In genomic region chr2:126874809-126875515, GRCm38 (mm10) we compare ENCODE assay signal across 8 mouse cellular contexts. TPM values are rescaled to one million over a fixed set of nuclear protein-coding genes. Genes with fewer than 3 reads are reported as not detected.
DNase-seq lines count a peak whose midpoint lies in the region; ATAC-seq and TF ChIP-seq lines count a peak whose summit lies in the region.

No protein-coding gene starts in this region.

- H3K9ac ChIP-seq in ES-E14 (ENCODE audit: insufficient read depth, low read depth, low read length, poor library complexity, severe bottlenecking) = peak overlapping the region; percentile 88
- peak overlapping the region; percentile 81 for H3K9ac ChIP-seq in hindbrain, embryonic 14.5 days
- peak overlapping the region; percentile 81 for H3K9ac ChIP-seq in liver, embryonic 11.5 days (ENCODE audit: low read depth, low read length)

- peak overlapping the region; percentile 77 to 92 for H3K4me3 ChIP-seq in ES-E14 (ENCODE audit: insufficient read depth in 1 of 2, low read depth in 1 of 2, low read length in 2 of 2, poor library complexity in 1 of 2, severe bottlenecking in 1 of 2)
- H3K4me3 ChIP-seq in hindbrain, embryonic 14.5 days (replicated peaks; ENCODE audit: low read length) = peak overlapping the region; percentile 75
- H3K4me3 ChIP-seq in liver, embryonic 11.5 days (ENCODE audit: low read depth, low read length) = peak overlapping the region; percentile 73

- no peaks in the 10 kb centered on the region for H3K36me3 ChIP-seq in ES-E14 (ENCODE audit: control insufficient read depth, insufficient read depth, low read length, poor library complexity, severe bottlenecking)
- H3K36me3 ChIP-seq in hindbrain, embryonic 14.5 days (replicated peaks; ENCODE audit: control insufficient read depth, insufficient read depth) = no peaks in the 10 kb centered on the region
- H3K36me3 ChIP-seq in liver, embryonic 11.5 days (ENCODE audit: control insufficient read depth, insufficient read depth, low read length) = no peaks in the 10 kb centered on the region

- 31% methylated on average over 13 of the region's 13 CpGs for WGBS in hindbrain, embryonic 14.5 days
- 18% methylated on average over 13 of the region's 13 CpGs for WGBS in liver, embryonic 11.5 days

- H3K9me3 ChIP-seq in ES-E14 (ENCODE audit: control insufficient read depth, insufficient read depth, low read depth, low read length) = no peaks in the 10 kb centered on the region
- H3K9me3 ChIP-seq in hindbrain, embryonic 14.5 days (ENCODE audit: control insufficient read depth, low read length) = no peaks in the 10 kb centered on the region
- H3K9me3 ChIP-seq in liver, embryonic 11.5 days (ENCODE audit: control insufficient read depth, low read length) = no peaks in the 10 kb centered on the region

- no peak for ATAC-seq in CD4-positive, CD25-positive, alpha-beta regulatory T cell, adult 4 months
- no peak for ATAC-seq in hindbrain, embryonic 14.5 days (ENCODE audit: low FRiP score)
- no peak for ATAC-seq in liver, embryonic 11.5 days (replicated peaks; ENCODE audit: low FRiP score)

- in situ Hi-C loops in ES-E14 (cut with MboI; ENCODE audit: low sequenced_read_pairs in 2 of 2, unreplicated experiment in 2 of 2) = no loop called here

- DNase-seq in CD4-positive, CD25-positive, alpha-beta regulatory T cell, adult 2 months (ENCODE audit: low read depth, low spot score) = peak; percentile 39
- DNase-seq in ES-E14 (ENCODE audit: low read depth, low spot score) = no peak
- DNase-seq in embryo, embryonic 9.5 days (ENCODE audit: extremely low spot score) = peak; percentile 31
- no peak for DNase-seq in hindbrain, embryonic 14.5 days (ENCODE audit: low spot score)
- DNase-seq in liver, embryonic 11.5 days (ENCODE audit: low spot score) = no peak
- peak; percentile 1 for DNase-seq in retina, postnatal 1 day
- no peak for DNase-seq in right cerebral cortex, postnatal 14 days

- no peaks in the 10 kb centered on the region for H3K27me3 ChIP-seq in hindbrain, embryonic 14.5 days (ENCODE audit: control insufficient read depth, insufficient read depth, low read length)
- no peaks in the 10 kb centered on the region for H3K27me3 ChIP-seq in liver, embryonic 11.5 days (replicated peaks; ENCODE audit: control insufficient read depth, insufficient read depth, low read length)

- peaks cover 0 to 4% of the 10 kb centered on the region in 2 experiments; a peak in 2 of 4 replicates for H3K4me1 ChIP-seq in ES-E14 (ENCODE audit: control insufficient read depth in 2 of 2, insufficient read depth in 2 of 2, low read length in 2 of 2, poor library complexity in 1 of 2)
- peaks cover 18% of the 10 kb centered on the region for H3K4me1 ChIP-seq in hindbrain, embryonic 14.5 days (replicated peaks; ENCODE audit: control insufficient read depth, insufficient read depth, low read length)
- H3K4me1 ChIP-seq in liver, embryonic 11.5 days (replicated peaks; ENCODE audit: control insufficient read depth, insufficient read depth, low read length) = peaks cover 4% of the 10 kb centered on the region

- H3K27ac ChIP-seq in ES-E14 (ENCODE audit: insufficient read depth, low read depth, low read length, poor library complexity, severe bottlenecking) = peak overlapping the region; percentile 88
- H3K27ac ChIP-seq in hindbrain, embryonic 14.5 days = peak overlapping the region; percentile 92
- peak overlapping the region; percentile 94 for H3K27ac ChIP-seq in liver, embryonic 11.5 days (ENCODE audit: low read depth, low read length)

- peak overlapping the region; percentile 78 for H3K4me2 ChIP-seq in hindbrain, embryonic 14.5 days (replicated peaks)
- H3K4me2 ChIP-seq in liver, embryonic 11.5 days = peak overlapping the region; percentile 63

TF ChIP-seq in ES-E14, 5 proteins besides CTCF, POLR2A, EP300 and RAD21:
- TF ChIP-seq CHD2 (IDR thresholded peaks at IDR 0.05; ENCODE audit: low read depth, low read length) (no peak), ZNF384 (IDR thresholded peaks at IDR 0.05; ENCODE audit: low read depth, low read length) (no peak), HCFC1 (IDR thresholded peaks at IDR 0.05; ENCODE audit: borderline replicate concordance, insufficient read depth, low read length) (no peak), ZC3H11A (IDR thresholded peaks at IDR 0.05; ENCODE audit: borderline replicate concordance, low read depth, low read length) (no peak), MAFK (IDR thresholded peaks at IDR 0.05; ENCODE audit: insufficient read depth, low read depth, low read length) (no peak)

RNA-seq across cellular contexts. Expression of gene Trpm7, which starts 1.1 kb away (rescaled TPM):
- polyA plus RNA-seq in CD4-positive, CD25-positive, alpha-beta regulatory T cell, adult 4 months (2017; shearing (Covaris generic)) = 10 to 100 TPM; 50.9 to 58.6 TPM
- 45.1 and 47.1 TPM in 2 replicates for total RNA-seq in ES-E14 (2012; rRNA removed)
- polyA plus RNA-seq in hindbrain, embryonic 14.5 days (2014; fragmentation: Nextera tagmentation; extraction: Ambion mirVana) = 30.8 and 34.3 TPM in 2 replicates
- 39.1 and 39.4 TPM in 2 replicates for polyA plus RNA-seq in liver, embryonic 11.5 days (2014; fragmentation: Nextera tagmentation; extraction: Ambion mirVana)

RNA-seq across cellular contexts. Expression of gene Sppl2a, which starts 58.1 kb away (rescaled TPM):
- polyA plus RNA-seq in CD4-positive, CD25-positive, alpha-beta regulatory T cell, adult 4 months (2017; shearing (Covaris generic)) = 10 to 100 TPM; 65.7 to 69.5 TPM
- total RNA-seq in ES-E14 (2012; rRNA removed) = 15.2 and 18.3 TPM in 2 replicates
- 37.8 and 40.2 TPM in 2 replicates for polyA plus RNA-seq in hindbrain, embryonic 14.5 days (2014; fragmentation: Nextera tagmentation; extraction: Ambion mirVana)
- 33.1 and 37.9 TPM in 2 replicates for polyA plus RNA-seq in liver, embryonic 11.5 days (2014; fragmentation: Nextera tagmentation; extraction: Ambion mirVana)

Comparison
In these comparisons a context has a peak if more than half of its experiments do, and no peak if none do; other contexts are left out.
1. DNase-seq: peak in CD4-positive, CD25-positive, alpha-beta regulatory T cell, adult 2 months (single experiment), embryo, embryonic 9.5 days (single experiment) and retina, postnatal 1 day (single experiment); none in ES-E14 (single experiment), hindbrain, embryonic 14.5 days (single experiment), liver, embryonic 11.5 days (single experiment) and right cerebral cortex, postnatal 14 days (single experiment).
2. Peak in every context shown above with its lines, with median percentiles within 50 percentile points of each other: H3K27ac ChIP-seq, H3K4me3 ChIP-seq and H3K9ac ChIP-seq.